Mouse (Mus musculus) G1E (cell line): ENCODE measurements around the gene Grrp1. TPM values are rescaled to one million over a fixed set of nuclear protein-coding genes. Genes with fewer than 3 reads are reported as not detected.

ENCODE experiments used
- ATAC-seq: 2 replicates; pipeline ENCODE4 v1.8.0; 2016; ENCODE audit warnings: mild to moderate bottlenecking; ENCODE audit not compliant: insufficient number of reproducible peaks, poor library complexity, low FRiP score, severe bottlenecking; ENCODE audit errors: extremely low read depth
- DNase-seq: peaks from one replicate; pipeline ENCODE4 v3.0.0; 2012; ENCODE audit warnings: low spot score
- H3K27me3 ChIP-seq: 2 replicates; pipeline ENCODE4 v1.6.1; 2012; ENCODE audit warnings: mild to moderate bottlenecking, low read length, inconsistent platforms; ENCODE audit not compliant: insufficient read depth
- H3K36me3 ChIP-seq: replicated peaks from 2 replicates; pipeline ENCODE3; 2012; ENCODE audit warnings: mild to moderate bottlenecking, inconsistent platforms
- H3K4me1 ChIP-seq: 2 replicates; pipeline ENCODE4 v1.6.1; 2012; ENCODE audit warnings: low read depth, low read length, inconsistent platforms, mixed read lengths; ENCODE audit not compliant: insufficient read depth
- H3K4me3 ChIP-seq: 2 replicates; pipeline ENCODE4 v1.5.1; 2012; ENCODE audit warnings: low read depth, mild to moderate bottlenecking, inconsistent platforms, low read length, moderate library complexity, mixed read lengths
- H3K9me3 ChIP-seq: replicated peaks from 2 replicates; pipeline ENCODE4 v1.6.1; 2012; ENCODE audit warnings: inconsistent platforms
- CTCF ChIP-seq: IDR thresholded peaks from 2 replicates; pipeline ENCODE4 v1.5.1; 2012; ENCODE audit warnings: low read depth, low read length, inconsistent platforms, mixed read lengths
- GATA1 ChIP-seq: IDR thresholded peaks from 2 replicates; pipeline ENCODE4 v1.6.1; 2012; ENCODE audit warnings: borderline replicate concordance, low read length, inconsistent platforms, mixed read lengths
- GATA2 ChIP-seq: IDR thresholded peaks from 2 replicates; pipeline ENCODE4 v1.6.1; 2012; ENCODE audit warnings: low read depth, low read length, inconsistent platforms, borderline replicate concordance
- POLR2AphosphoS5 ChIP-seq: IDR thresholded peaks from 2 replicates; pipeline ENCODE4 v1.6.1; 2012; ENCODE audit warnings: low read depth, low read length, inconsistent platforms; ENCODE audit not compliant: insufficient replicate concordance
- TAL1 ChIP-seq: conservative IDR thresholded peaks from 2 replicates; pipeline ENCODE4 v1.6.1; 2012; ENCODE audit warnings: low read depth, low read length, inconsistent platforms, mixed read lengths
- polyA plus RNA-seq: library from polyadenylated mRNA; stranded (reverse); fragments of >175 nt; gene quantifications from 2 replicates; pipeline ENCODE4 v1.2.3, GENCODE M21; 2012
- total RNA-seq, 2 experiments: library from RNA; stranded (forward) in 1 of 2; stranded (reverse) in 1 of 2; fragments of 200-1000 nt in 1 of 2; fragments of >200 nt in 1 of 2; fragmentation: Nextera tagmentation in 1 of 2; gene quantifications; 2 replicates each; pipeline ENCODE4 v1.2.3; 2014 to 2017

The Grrp1 gene
- total and polyA plus RNA-seq, 3 experiments = not detected

DNA sequence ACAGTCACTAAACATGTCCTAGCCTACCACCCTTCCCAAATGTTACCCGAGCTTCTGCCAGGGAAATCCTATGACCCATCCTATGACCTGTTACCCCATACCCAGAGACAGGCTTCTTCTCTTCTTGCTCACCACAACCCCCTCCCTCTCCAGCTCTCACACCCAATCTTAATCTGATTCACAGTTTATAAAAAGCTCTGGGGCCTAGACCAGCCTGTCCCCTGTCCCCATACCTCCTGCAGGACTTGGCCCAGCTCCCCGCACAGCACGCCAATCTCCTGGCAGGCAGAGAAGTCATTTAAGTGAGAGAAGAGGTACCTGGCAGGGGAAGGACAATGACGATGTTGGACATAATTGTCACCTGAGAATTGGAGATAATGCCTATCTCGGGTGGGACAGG lies 19.0 kb downstream of the Grrp1 start:
- H3K36me3 ChIP-seq = no peaks in the 10 kb centered on the region
- peaks cover 20% of the 10 kb centered on the region for H3K4me1 ChIP-seq
- no peak for TF ChIP-seq GATA1
- TF ChIP-seq CTCF = no peak
- TF ChIP-seq TAL1 = no peak
- no peak for TF ChIP-seq POLR2AphosphoS5
- no peak for TF ChIP-seq GATA2
- ATAC-seq = no peak
- no peaks in the 10 kb centered on the region for H3K9me3 ChIP-seq
- peaks cover 76% of the 10 kb centered on the region for H3K27me3 ChIP-seq
- no peak overlapping the region for H3K4me3 ChIP-seq
- no peak for DNase-seq

DNA sequence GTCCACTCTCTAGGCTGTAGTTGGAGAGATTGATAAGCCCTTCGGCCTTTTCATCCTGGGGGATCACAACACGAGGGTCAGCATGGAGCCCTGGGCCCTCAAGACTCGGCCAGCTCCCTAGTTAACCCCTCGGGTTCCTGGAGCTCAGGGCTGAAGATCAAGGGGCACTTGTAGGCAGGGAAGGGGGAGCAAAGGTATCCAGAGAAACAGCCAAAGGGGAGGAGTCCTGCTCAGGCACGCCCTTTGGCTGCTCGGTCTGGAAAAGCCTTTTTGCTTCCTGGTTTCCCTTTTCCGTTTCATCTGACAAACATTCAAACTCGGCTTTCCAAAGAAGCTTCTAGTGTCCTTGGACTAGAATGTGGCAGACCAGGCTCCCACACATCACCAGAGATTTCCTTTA lies 23.5 kb downstream of the Grrp1 start:
- H3K27me3 ChIP-seq = peaks cover 72% of the 10 kb centered on the region
- no peaks in the 10 kb centered on the region for H3K36me3 ChIP-seq
- DNase-seq = no peak
- no peak for ATAC-seq
- TF ChIP-seq GATA1 (no peak), CTCF (no peak), GATA2 (no peak), TAL1 (no peak), POLR2AphosphoS5 (no peak)
- peaks cover 18% of the 10 kb centered on the region for H3K4me1 ChIP-seq
- H3K9me3 ChIP-seq = no peaks in the 10 kb centered on the region
- no peak overlapping the region for H3K4me3 ChIP-seq

- no peak for DNase-seq
- Histone ChIP-seq H3K9me3 (no peaks in the 10 kb centered on the region), H3K36me3 (no peaks in the 10 kb centered on the region), H3K27me3 (peaks cover 42% of the 10 kb centered on the region), H3K4me1 (peaks cover 47% of the 10 kb centered on the region), H3K4me3 (no peak within 1 kb of the TSS)
- TF ChIP-seq TAL1 (no peak), GATA2 (no peak), GATA1 (no peak), CTCF (no peak), POLR2AphosphoS5 (no peak)
- ATAC-seq = no peak
These were observed 26.7 kb downstream of the Grrp1 start, which contains the start of gene Catsper4 for GRCm38 (mm10) chr4:134227194-134227593. Catsper4 (minus strand) TSS chr4:134227383.

GRCm38 (mm10) chr4:134222793-134223600 lies 30.9 kb downstream of the Grrp1 start:
- DNase-seq (peak; percentile 35), ATAC-seq (peak; percentile 73)
- Histone ChIP-seq H3K4me3 (peak overlapping the region; percentile 54; the same call in 1 of the 2 replicates), H3K36me3 (no peaks in the 10 kb centered on the region), H3K9me3 (no peaks in the 10 kb centered on the region), H3K4me1 (peaks cover 65% of the 10 kb centered on the region), H3K27me3 (peaks cover 13% of the 10 kb centered on the region)
- TF ChIP-seq GATA2 = no peak
- TF ChIP-seq POLR2AphosphoS5 = no peak
- peak; percentile 56 for TF ChIP-seq TAL1

GRCm38 (mm10) chr4:134206488-134207053 lies 47.3 kb downstream of the Grrp1 start:
- ATAC-seq = no peak

DNA sequence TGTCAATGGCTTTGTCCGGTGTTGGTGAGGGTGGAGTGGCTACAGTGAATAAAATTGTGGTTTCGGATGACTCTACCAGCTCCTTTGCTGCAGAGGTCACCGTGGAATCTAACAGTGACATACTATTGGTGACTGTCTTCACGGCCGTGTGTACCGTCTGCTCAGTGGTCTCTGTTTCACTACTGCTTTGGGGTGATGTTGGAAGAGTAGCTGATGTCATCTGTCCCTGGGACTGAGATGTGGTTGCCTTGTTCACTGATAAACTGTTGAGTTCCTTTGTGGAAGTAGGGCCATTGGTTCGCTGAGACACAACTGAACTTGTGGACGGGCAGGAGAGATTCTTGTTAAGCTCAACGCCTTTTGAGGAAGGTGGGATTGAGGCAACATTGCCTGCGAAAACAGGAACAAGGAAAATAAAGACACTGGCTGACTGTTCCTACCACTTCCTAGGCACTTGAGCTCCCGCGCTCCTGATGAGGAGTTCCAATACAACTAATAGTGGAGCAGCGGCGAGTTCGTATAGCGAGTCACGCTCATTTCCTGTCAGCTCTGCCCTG lies 50.5 kb downstream of the Grrp1 start:
- ATAC-seq (no peak), DNase-seq (no peak)
- no peaks in the 10 kb centered on the region for H3K9me3 ChIP-seq
- TF ChIP-seq GATA2 (no peak), POLR2AphosphoS5 (no peak), CTCF (no peak), TAL1 (no peak), GATA1 (no peak)
- H3K36me3 ChIP-seq = no peaks in the 10 kb centered on the region
- H3K4me1 ChIP-seq = peaks cover 2% of the 10 kb centered on the region; the same call in 1 of the 2 replicates
- H3K4me3 ChIP-seq = no peak overlapping the region
- H3K27me3 ChIP-seq = peaks cover 46% of the 10 kb centered on the region

More at GRCm38 (mm10) chr4:134206488-134207053, 47.3 kb downstream of the Grrp1 start:
- no peak for DNase-seq
- H3K4me1 ChIP-seq = peaks cover 2% of the 10 kb centered on the region; the same call in 1 of the 2 replicates
- TF ChIP-seq GATA2 (no peak), POLR2AphosphoS5 (no peak), CTCF (no peak), GATA1 (no peak), TAL1 (no peak)
- peaks cover 56% of the 10 kb centered on the region for H3K27me3 ChIP-seq
- no peaks in the 10 kb centered on the region for H3K36me3 ChIP-seq
- H3K4me3 ChIP-seq = no peak overlapping the region
- no peaks in the 10 kb centered on the region; the same call in 1 of the 2 replicates for H3K9me3 ChIP-seq
